Mouse (Mus musculus): ENCODE data around the gene G430095P16Rik. TPM values are rescaled to one million over a fixed set of nuclear protein-coding genes. Genes with fewer than 3 reads are reported as not detected.
A peak's percentile ranks its signal among the peaks of the same experiment; 100 is the strongest.

The G430095P16Rik gene
- polyA plus RNA-seq, 1 experiment = not detected

DNA sequence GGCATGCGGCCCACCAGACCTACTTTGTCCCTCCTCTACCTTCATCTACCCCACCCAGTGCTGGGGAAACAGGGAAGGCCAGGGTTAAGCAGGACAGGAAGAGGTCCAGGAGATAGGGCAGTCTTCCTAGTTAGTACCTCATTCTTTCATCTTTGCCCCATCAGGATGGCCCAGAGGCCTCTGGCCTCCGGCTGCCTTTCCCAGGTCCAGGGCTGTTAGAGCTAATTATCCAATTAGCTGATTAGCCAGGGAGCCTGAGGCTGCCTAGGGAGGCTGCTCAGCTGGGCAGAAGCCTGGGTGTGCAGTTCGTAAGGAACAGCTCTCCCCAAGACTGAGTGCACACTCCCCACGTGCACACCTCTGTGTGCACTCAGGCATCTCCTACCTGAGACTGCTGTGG, 9.4 kb upstream of the G430095P16Rik start:
- 59% methylated on average over 4 of the region's 4 CpGs for WGBS
- H3K4me1 ChIP-seq (ENCODE audit: control insufficient read depth, insufficient read depth, low read length) = peaks cover 44% of the 10 kb centered on the region

DNA sequence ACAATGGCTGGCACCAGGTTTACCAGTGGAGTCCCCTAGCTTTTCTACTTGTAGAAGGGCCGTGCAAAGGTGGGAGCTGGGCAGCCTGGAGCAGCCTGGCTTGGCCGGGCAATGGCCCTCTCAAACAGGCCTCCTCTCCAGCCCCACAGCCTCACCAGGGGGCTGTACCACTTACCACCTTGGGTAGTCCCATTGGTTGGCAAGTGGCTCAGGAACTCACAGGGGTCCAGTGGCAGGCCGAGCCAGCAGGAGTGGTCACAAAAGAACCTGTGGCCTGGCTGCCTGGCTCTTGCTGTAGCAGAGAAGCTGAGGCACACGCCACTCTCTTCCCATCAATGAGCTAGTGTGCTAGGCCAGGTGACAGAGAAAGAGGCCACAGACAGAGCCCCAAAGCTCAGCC, 8.6 kb upstream of the G430095P16Rik start:
- TF ChIP-seq POLR2A (IDR thresholded peaks at IDR 0.05; ENCODE audit: insufficient read depth, low read depth, low read length) = no peak
- TF ChIP-seq CTCF (IDR thresholded peaks at IDR 0.05; ENCODE audit: insufficient read depth, low read depth, low read length) = no peak
- no peak overlapping the region for H3K4me3 ChIP-seq (ENCODE audit: insufficient read depth, low read depth, low read length)
- H3K4me1 ChIP-seq (ENCODE audit: control insufficient read depth, insufficient read depth, low read length) = peaks cover 41% of the 10 kb centered on the region
- WGBS = 66% methylated on average over 4 of the region's 4 CpGs
- no peak overlapping the region for H3K27ac ChIP-seq (ENCODE audit: insufficient read depth, low read depth, low read length)

More for the DNA sequence above, 9.4 kb upstream of the G430095P16Rik start:
- no peak for TF ChIP-seq POLR2A (IDR thresholded peaks at IDR 0.05; ENCODE audit: insufficient read depth, low read depth, low read length)
- TF ChIP-seq CTCF (IDR thresholded peaks at IDR 0.05; ENCODE audit: insufficient read depth, low read depth, low read length) = no peak
- Histone ChIP-seq H3K4me3 (ENCODE audit: insufficient read depth, low read depth, low read length) (no peak overlapping the region), H3K27ac (ENCODE audit: insufficient read depth, low read depth, low read length) (0 out of 2 replicates have a peak overlapping the region, but pooled peaks have one; percentile 55)

DNA sequence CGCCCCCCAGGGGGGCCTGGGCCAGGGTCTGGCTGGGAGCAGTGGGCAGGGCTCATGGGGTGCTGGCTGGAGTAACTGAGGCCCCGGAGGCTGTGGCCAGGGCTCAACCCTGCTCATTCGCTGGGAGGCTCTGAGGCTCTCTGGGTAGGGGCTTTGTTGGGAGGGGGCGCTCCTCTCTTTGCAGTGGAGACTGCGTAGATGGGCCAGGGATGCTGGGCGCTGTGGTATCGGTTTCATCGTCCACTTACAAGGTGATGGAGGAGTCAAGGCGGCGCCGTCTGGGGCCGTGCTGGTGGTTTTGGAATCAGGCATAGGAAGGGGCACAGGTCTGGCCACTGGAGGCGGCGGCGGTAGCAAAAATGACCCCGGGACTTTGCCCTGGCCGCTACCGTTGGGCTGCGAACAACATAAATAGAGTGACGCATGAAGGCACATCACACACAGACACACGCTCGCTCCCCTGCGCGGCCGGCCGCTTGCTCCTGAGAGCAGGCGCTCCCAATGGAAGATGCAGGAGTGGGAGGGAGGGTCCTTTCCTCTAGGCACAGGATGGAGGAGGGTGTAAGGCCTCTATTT, 6.8 kb upstream of the G430095P16Rik start:
- 58% methylated on average over 27 of the region's 27 CpGs for WGBS
- TF ChIP-seq CTCF (IDR thresholded peaks at IDR 0.05; ENCODE audit: insufficient read depth, low read depth, low read length) (no peak), POLR2A (IDR thresholded peaks at IDR 0.05; ENCODE audit: insufficient read depth, low read depth, low read length) (no peak)
- no peak overlapping the region for H3K4me3 ChIP-seq (ENCODE audit: insufficient read depth, low read depth, low read length)
- H3K27ac ChIP-seq (ENCODE audit: insufficient read depth, low read depth, low read length) = no peak overlapping the region
- H3K4me1 ChIP-seq (ENCODE audit: control insufficient read depth, insufficient read depth, low read length) = peaks cover 37% of the 10 kb centered on the region

DNA sequence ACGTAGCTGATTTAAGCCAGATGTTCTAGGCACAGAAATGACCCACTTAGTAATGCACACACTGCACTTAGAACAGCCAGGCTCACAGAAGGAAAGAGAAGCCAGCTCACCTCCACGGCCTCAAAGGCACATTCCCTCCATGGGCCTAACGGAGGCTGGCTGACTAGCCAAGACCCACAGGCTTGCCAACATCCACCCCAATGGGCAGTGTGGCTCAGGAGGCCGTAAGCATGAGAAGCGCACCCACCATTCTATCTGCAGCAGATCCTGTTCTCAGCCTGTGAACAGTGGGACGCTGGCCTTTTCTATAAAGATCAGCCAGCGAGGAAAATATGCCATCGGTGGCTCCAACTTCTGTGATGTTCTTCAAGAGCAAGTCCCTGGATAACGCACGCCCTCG, 6.0 kb upstream of the G430095P16Rik start:
- Histone ChIP-seq H3K4me1 (ENCODE audit: control insufficient read depth, insufficient read depth, low read length) (peaks cover 37% of the 10 kb centered on the region), H3K27ac (ENCODE audit: insufficient read depth, low read depth, low read length) (no peak overlapping the region), H3K4me3 (ENCODE audit: insufficient read depth, low read depth, low read length) (no peak overlapping the region)
- WGBS = 74% methylated on average over 11 of the region's 11 CpGs
- TF ChIP-seq POLR2A (IDR thresholded peaks at IDR 0.05; ENCODE audit: insufficient read depth, low read depth, low read length) (no peak), CTCF (IDR thresholded peaks at IDR 0.05; ENCODE audit: insufficient read depth, low read depth, low read length) (no peak)

DNA sequence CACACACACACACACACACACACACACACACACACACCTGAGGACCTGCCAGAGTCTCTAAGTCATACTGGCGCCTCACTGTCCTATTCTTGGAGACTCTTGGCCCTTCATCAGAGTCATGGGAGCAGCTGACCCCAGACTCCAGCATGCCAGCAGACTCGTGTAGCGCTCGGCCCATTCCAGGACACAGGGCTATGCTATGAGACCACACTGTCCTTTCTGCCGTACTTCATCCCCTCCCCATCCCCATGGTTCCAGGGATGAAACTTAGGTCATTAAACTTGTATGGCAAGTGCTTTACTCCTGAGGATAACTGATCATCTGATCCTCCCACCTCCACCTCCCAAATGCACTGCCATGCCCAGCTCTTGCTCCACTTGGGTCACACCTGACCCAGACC, 4.3 kb upstream of the G430095P16Rik start:
- peaks cover 34% of the 10 kb centered on the region for H3K4me1 ChIP-seq (ENCODE audit: control insufficient read depth, insufficient read depth, low read length)
- WGBS = 89% methylated on average over 5 of the region's 5 CpGs
- H3K4me3 ChIP-seq (ENCODE audit: insufficient read depth, low read depth, low read length) = no peak overlapping the region
- H3K27ac ChIP-seq (ENCODE audit: insufficient read depth, low read depth, low read length) = no peak overlapping the region
- no peak for TF ChIP-seq CTCF (IDR thresholded peaks at IDR 0.05; ENCODE audit: insufficient read depth, low read depth, low read length)
- no peak for TF ChIP-seq POLR2A (IDR thresholded peaks at IDR 0.05; ENCODE audit: insufficient read depth, low read depth, low read length)

DNA sequence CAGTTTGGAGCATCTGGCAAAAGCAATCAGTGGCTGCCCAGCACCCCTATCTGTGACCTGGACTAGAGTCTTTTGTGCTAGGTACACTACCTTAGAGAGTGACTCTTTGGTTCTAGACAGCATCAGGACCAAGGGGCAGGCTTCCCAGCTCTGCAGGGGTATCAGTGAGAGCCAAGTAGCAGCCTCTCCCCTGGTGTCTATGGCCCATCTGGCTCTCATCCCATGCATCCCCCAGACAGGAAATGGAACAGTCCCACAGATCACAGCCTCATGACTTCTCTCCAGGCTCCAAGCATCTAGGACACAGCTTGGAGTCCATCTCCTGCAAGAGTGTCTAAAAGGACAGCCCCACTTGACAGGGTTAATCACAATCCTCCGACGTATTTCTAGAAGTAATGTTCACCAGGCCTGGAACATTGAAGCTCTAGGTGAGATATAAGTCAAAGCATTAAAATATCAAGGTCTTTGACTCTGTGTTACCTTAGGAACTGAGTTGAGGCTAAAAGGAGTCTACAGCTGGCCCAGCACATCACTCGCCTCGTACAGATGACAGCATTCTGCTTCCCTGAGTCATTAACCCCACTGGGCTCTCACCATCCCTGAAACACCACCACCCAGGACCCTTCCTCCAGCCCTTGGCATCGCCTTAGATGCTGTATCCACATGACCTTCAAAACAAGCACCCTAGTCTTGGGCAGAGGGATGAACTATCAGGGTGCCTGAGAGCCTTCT, 3.7 kb upstream of the G430095P16Rik start:
- Histone ChIP-seq H3K4me3 (ENCODE audit: insufficient read depth, low read depth, low read length) (no peak overlapping the region), H3K4me1 (ENCODE audit: control insufficient read depth, insufficient read depth, low read length) (peaks cover 34% of the 10 kb centered on the region), H3K27ac (ENCODE audit: insufficient read depth, low read depth, low read length) (no peak overlapping the region)
- WGBS = 82% methylated on average over 5 of the region's 5 CpGs
- TF ChIP-seq CTCF (IDR thresholded peaks at IDR 0.05; ENCODE audit: insufficient read depth, low read depth, low read length) (no peak), POLR2A (IDR thresholded peaks at IDR 0.05; ENCODE audit: insufficient read depth, low read depth, low read length) (no peak)

DNA sequence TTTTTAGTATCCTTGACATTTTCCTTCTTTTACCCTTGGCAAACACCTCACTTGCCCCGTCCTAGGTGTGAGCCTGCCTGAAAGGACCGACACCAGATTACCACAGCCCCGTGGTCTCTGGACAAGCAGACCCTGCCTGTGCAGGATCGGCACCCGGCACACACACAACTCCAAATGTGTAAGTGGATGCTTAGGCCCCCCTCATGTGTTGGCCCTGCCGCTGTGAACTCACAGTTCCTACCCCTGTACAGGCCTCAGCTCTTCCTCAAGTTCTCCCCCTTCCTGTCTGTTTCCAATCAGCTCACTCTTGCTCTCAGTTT, 317 bp upstream of the G430095P16Rik start:
- Histone ChIP-seq H3K4me3 (ENCODE audit: insufficient read depth, low read depth, low read length) (no peak overlapping the region), H3K27ac (ENCODE audit: insufficient read depth, low read depth, low read length) (peak overlapping the region; percentile 13; the same call in 1 of the 2 replicates), H3K4me1 (ENCODE audit: control insufficient read depth, insufficient read depth, low read length) (peaks cover 33% of the 10 kb centered on the region)
- TF ChIP-seq POLR2A (IDR thresholded peaks at IDR 0.05; ENCODE audit: insufficient read depth, low read depth, low read length) = no peak
- no peak for TF ChIP-seq CTCF (IDR thresholded peaks at IDR 0.05; ENCODE audit: insufficient read depth, low read depth, low read length)
- WGBS = 62% methylated on average over 6 of the region's 6 CpGs

DNA sequence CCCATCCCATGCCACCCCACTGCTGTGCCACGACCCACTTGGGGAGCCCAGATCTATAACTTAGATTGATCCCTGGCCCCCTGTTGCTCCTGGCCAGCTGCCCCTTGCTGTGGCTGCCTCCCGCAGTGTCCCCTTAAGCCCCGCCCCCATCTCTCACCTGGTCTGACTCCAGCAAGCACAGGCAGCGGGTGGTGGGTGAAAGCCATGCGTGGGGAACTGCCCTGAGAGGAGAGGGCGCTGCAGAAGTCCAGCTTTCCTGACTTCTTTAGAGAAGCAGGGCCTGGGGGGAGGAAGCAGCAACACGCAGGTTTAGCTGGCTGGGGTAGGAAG, 729 bp downstream of the G430095P16Rik start:
- no peak for TF ChIP-seq CTCF (IDR thresholded peaks at IDR 0.05; ENCODE audit: insufficient read depth, low read depth, low read length)
- TF ChIP-seq POLR2A (IDR thresholded peaks at IDR 0.05; ENCODE audit: insufficient read depth, low read depth, low read length) = no peak
- Histone ChIP-seq H3K4me1 (ENCODE audit: control insufficient read depth, insufficient read depth, low read length) (peaks cover 33% of the 10 kb centered on the region), H3K27ac (ENCODE audit: insufficient read depth, low read depth, low read length) (no peak overlapping the region), H3K4me3 (ENCODE audit: insufficient read depth, low read depth, low read length) (no peak overlapping the region)
- WGBS = 40% methylated on average over 7 of the region's 7 CpGs

DNA sequence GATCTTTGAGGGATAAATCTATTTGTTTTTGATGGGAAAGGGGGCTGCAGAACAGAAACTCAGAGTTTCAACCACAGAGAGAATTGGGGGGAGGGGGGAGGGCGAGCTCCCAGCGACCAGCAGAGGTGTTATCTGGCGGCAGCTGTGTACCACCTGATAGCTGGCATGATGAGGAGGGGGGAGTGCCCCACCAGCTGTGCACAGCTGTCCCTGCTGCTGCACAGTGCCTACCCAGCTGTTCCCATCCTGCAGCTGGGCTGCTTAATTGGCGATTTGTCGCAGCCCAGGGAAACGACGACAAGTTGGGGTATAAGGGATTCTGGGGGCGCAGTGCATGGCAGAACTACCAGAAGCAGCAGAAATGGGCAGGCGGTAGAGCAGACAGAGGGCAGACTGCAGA, 1.9 kb downstream of the G430095P16Rik start:
- Histone ChIP-seq H3K4me3 (ENCODE audit: insufficient read depth, low read depth, low read length) (no peak overlapping the region), H3K27ac (ENCODE audit: insufficient read depth, low read depth, low read length) (no peak overlapping the region), H3K4me1 (ENCODE audit: control insufficient read depth, insufficient read depth, low read length) (peaks cover 36% of the 10 kb centered on the region)
- TF ChIP-seq POLR2A (IDR thresholded peaks at IDR 0.05; ENCODE audit: insufficient read depth, low read depth, low read length) = no peak
- TF ChIP-seq CTCF (IDR thresholded peaks at IDR 0.05; ENCODE audit: insufficient read depth, low read depth, low read length) = no peak
- WGBS = 53% methylated on average over 9 of the region's 9 CpGs

Measured in olfactory bulb, adult 2 months (tissue).